Mouse (Mus musculus) intestine, embryonic 14.5 days (tissue): ENCODE measurements at regions not wholly inside any gene's neighbourhood (a gene's known extent, or its start where the extent isn't known, plus 50 kb on each side); places are given as distances from the start of the nearest gene placed in this dataset.
A peak's percentile ranks its signal among the peaks of the same experiment; 100 is the strongest.

ENCODE experiments used
- ATAC-seq: fragments of 200-750 bp; cut with Nextera tagmentation; replicated peaks from 2 replicates; pipeline ENCODE4 v1.8.0; 2017; ENCODE audit warnings: low read depth, moderate number of reproducible peaks, moderate TSS enrichment, moderate library complexity; ENCODE audit not compliant: low FRiP score, low TSS enrichment
- DNase-seq: peaks from one replicate; pipeline ENCODE4 v3.0.0-alpha.2; 2018; ENCODE audit warnings: low spot score
- H3K27ac ChIP-seq: fragments of 300-500 bp; sonication (generic); 2 replicates; pipeline ENCODE4 v1.5.1; 2014; ENCODE audit warnings: low read depth, mild to moderate bottlenecking, control low read depth
- H3K27me3 ChIP-seq: fragments of 300-500 bp; sonication (generic); replicated peaks from 2 replicates; pipeline ENCODE4 v1.6.1; 2014; ENCODE audit warnings: low read length, control low read depth; ENCODE audit not compliant: control insufficient read depth, insufficient read depth
- H3K36me3 ChIP-seq: fragments of 300-500 bp; sonication (generic); 2 replicates; pipeline ENCODE4 v1.6.1; 2014; ENCODE audit warnings: low read length, control low read depth; ENCODE audit not compliant: control insufficient read depth, insufficient read depth
- H3K4me1 ChIP-seq: fragments of 300-500 bp; sonication (generic); replicated peaks from 2 replicates; pipeline ENCODE4 v1.6.1; 2014; ENCODE audit warnings: low read length, control low read depth, mixed read lengths; ENCODE audit not compliant: control insufficient read depth, insufficient read depth
- H3K4me2 ChIP-seq: fragments of 300-500 bp; sonication (generic); 2 replicates; pipeline ENCODE4 v1.6.1; 2014; ENCODE audit warnings: low read length
- H3K4me3 ChIP-seq: fragments of 300-500 bp; sonication (generic); 2 replicates; pipeline ENCODE4 v1.5.1; 2014; ENCODE audit warnings: low read depth, low read length, control low read depth, mixed read lengths
- H3K9ac ChIP-seq: fragments of 300-500 bp; sonication (generic); 2 replicates; pipeline ENCODE4 v1.6.1; 2014; ENCODE audit warnings: mild to moderate bottlenecking, low read length
- H3K9me3 ChIP-seq: fragments of 300-500 bp; sonication (generic); 2 replicates; pipeline ENCODE4 v1.6.1; 2016; ENCODE audit warnings: low read length, control low read depth; ENCODE audit not compliant: control insufficient read depth
- WGBS: fragments of 180-500 bp; shearing (Covaris S2); extraction: QIAGEN DNeasy Blood & Tissue Kit; methylation state at CpG from one replicate; pipeline ENCODE4 v1.1.7; 2014; 5-methylcytosine and 5-hydroxymethylcytosine counted together

DNA sequence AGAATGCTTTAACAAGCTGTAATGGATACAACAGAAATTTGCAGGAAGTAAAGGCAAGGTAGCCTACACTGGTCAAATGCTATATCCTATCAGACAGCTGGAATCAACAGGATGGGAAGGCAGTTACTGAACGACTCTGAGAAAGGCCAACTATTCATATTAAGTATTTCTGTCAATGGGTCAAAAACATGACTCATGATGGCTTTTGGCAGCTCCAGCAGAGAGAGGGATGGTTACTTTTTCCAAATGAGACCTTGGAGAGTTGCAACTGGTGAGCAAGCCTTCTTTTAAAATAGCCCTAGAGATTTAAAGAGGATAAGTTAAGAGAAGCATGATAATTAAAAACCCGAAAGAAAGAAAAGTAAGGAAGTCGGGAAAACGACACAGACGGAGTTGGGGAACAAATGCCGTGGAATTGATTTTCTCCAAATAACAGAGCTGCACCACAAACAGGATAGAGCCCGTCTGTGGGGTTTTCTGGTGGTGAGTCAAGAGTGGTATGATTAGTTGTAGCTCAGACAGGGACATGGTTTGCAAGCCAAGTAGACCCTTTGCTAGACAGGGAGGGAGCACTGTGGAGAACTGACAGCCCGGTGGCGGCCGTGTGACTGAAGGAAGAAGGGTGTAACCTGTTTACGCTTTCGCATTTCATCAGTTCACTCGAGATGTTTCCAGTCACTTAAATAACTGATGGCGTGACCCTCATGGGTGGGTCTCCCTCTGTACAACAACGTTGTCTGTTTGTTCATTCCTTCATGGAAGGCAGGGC is 3638.1 kb upstream of the Gm7489 start:
- no peak for DNase-seq
- Histone ChIP-seq H3K4me1 (no peaks in the 10 kb centered on the region), H3K27ac (no peak overlapping the region), H3K4me3 (no peak overlapping the region), H3K4me2 (no peak overlapping the region), H3K36me3 (no peaks in the 10 kb centered on the region), H3K27me3 (no peaks in the 10 kb centered on the region), H3K9me3 (no peaks in the 10 kb centered on the region), H3K9ac (no peak overlapping the region)
- WGBS, result 85% methylated on average over 15 of the region's 15 CpGs
- no peak for ATAC-seq

DNA sequence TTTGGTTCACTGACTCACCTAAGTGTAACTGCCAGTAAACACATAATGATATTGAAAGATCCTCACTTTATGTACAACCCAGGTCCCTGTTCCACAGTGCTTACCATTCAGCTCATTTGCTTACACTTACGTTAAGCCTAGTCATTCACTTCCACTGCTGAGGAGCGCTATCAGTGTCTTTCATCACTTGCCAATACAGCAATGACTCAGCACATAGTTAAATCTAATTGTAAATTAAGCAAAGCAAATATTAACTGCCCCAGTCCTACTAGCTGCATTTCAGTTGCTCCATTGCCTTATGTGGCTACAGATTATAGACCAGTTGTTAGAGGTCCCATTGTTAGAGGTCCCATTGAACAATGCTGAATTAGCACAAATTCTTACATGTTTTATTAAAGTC is 3624.6 kb upstream of the Gm7489 start:
- no peaks in the 10 kb centered on the region for H3K36me3 ChIP-seq
- H3K9me3 ChIP-seq, result no peaks in the 10 kb centered on the region
- H3K9ac ChIP-seq, result no peak overlapping the region
- no peaks in the 10 kb centered on the region for H3K27me3 ChIP-seq
- H3K4me2 ChIP-seq, result no peak overlapping the region
- no peak overlapping the region for H3K4me3 ChIP-seq
- H3K27ac ChIP-seq, result no peak overlapping the region
- ATAC-seq (no peak), DNase-seq (no peak)
- 82% methylated on average over 2 of the region's 2 CpGs for WGBS
- no peaks in the 10 kb centered on the region for H3K4me1 ChIP-seq

DNA sequence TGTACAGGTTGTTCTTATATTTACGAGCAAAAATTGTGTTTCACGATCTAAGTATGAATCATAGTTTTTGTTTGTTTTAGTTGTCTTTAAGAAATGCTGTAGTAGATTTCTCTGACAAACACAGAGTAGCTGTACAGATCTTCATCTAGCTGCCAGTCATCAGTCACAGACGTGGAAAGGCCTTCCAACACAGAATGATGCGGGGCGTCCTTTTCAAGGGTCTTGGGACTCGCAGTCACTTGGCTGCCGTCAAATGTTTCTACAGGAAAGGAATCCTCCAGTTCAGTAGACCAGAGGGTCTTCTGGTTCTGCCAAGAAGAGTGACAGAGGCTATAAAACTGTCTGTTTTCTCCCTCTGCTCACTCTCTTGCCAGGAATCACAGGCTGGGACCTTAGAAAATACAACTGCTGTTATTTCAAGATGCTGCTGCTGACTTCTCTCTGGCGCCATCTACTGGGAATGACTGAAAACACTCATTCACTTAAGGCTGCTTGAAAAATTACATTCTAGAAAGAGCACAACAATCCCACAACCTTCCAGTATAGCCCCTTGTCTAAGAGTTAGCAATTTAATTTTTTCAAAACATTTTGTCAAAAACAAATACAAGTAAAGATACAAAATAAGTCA is 3623.3 kb upstream of the Gm7489 start:
- no peaks in the 10 kb centered on the region for H3K36me3 ChIP-seq
- H3K4me2 ChIP-seq, result no peak overlapping the region
- no peaks in the 10 kb centered on the region for H3K4me1 ChIP-seq
- DNase-seq (peak; percentile 72), ATAC-seq (no peak)
- H3K4me3 ChIP-seq, result no peak overlapping the region
- H3K27me3 ChIP-seq, result no peaks in the 10 kb centered on the region
- 65% methylated on average over 8 of the region's 8 CpGs for WGBS
- H3K9ac ChIP-seq, result no peak overlapping the region
- no peaks in the 10 kb centered on the region for H3K9me3 ChIP-seq
- H3K27ac ChIP-seq, result no peak overlapping the region

DNA sequence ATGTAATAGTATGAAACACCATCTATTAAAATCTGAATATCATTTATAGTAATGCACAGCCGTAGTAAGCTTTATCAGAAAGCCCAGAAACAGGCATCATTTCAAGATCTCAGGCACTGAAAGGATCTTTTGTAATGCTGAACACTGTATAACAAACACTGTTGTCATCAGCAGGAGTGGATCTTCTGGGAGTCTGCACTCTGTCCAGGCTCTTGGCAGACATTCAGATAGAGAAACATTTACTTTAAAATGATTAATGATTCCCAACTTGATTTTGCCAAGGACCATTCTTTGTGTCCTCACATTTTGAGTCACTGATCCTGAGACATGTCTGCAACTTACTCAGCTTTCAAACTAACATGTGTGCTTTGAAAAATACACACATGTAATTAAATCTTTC is 3617.2 kb upstream of the Gm7489 start:
- ATAC-seq, result no peak
- DNase-seq, result no peak
- 0 out of 2 replicates have a peak overlapping the region, but pooled peaks have one; percentile 29 for H3K27ac ChIP-seq
- H3K4me1 ChIP-seq, result peaks cover 6% of the 10 kb centered on the region; the same call in 1 of the 2 replicates
- no peaks in the 10 kb centered on the region for H3K27me3 ChIP-seq
- 18% methylated on average over 1 of the region's 1 CpGs for WGBS
- H3K9me3 ChIP-seq, result no peaks in the 10 kb centered on the region
- H3K9ac ChIP-seq, result no peak overlapping the region
- H3K4me2 ChIP-seq, result no peak overlapping the region
- H3K4me3 ChIP-seq, result no peak overlapping the region
- H3K36me3 ChIP-seq, result no peaks in the 10 kb centered on the region

DNA sequence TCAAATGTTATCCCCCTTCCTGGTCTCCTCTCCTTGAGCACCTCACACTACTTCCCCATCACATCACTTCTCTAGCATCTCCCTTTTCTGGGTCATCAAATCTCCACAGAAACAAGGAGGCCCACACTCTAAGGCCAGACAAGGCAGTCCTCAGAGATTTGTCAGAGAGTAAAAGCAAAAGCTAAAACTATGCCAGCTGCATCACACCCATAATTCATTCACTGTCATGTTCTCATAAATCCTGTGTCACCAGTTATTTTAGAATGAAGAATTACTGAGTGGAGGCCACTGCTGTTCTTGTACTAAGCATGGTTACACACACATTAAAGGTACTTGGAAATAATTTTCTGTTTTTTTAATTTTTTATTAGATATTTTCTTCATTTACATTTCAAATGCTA is 3613.1 kb upstream of the Gm7489 start:
- H3K4me1 ChIP-seq, result peaks cover 6% of the 10 kb centered on the region; the same call in 1 of the 2 replicates
- H3K4me2 ChIP-seq, result no peak overlapping the region
- H3K36me3 ChIP-seq, result no peaks in the 10 kb centered on the region
- DNase-seq (no peak), ATAC-seq (no peak)
- no peak overlapping the region for H3K4me3 ChIP-seq
- no peak overlapping the region for H3K9ac ChIP-seq
- H3K27ac ChIP-seq, result no peak overlapping the region
- H3K9me3 ChIP-seq, result no peaks in the 10 kb centered on the region
- no peaks in the 10 kb centered on the region for H3K27me3 ChIP-seq

- Histone ChIP-seq H3K4me3 (no peak overlapping the region), H3K9me3 (no peaks in the 10 kb centered on the region), H3K9ac (no peak overlapping the region), H3K4me2 (no peak overlapping the region), H3K27me3 (no peaks in the 10 kb centered on the region), H3K4me1 (no peaks in the 10 kb centered on the region), H3K27ac (no peak overlapping the region), H3K36me3 (no peaks in the 10 kb centered on the region)
- 88% methylated on average over 2 of the region's 2 CpGs for WGBS
- DNase-seq, result no peak
- ATAC-seq, result no peak
These were observed 3602.1 kb upstream of the Gm7489 start for GRCm38 (mm10) chr15:50282576-50282975.

GRCm38 (mm10) chr15:50283491-50283890 is 3601.2 kb upstream of the Gm7489 start:
- 65% methylated on average over 2 of the region's 2 CpGs for WGBS
- no peaks in the 10 kb centered on the region for H3K9me3 ChIP-seq
- no peak for ATAC-seq

GRCm38 (mm10) chr15:50301831-50302230 is 3582.9 kb upstream of the Gm7489 start:
- Histone ChIP-seq H3K4me3 (no peak overlapping the region), H3K4me2 (no peak overlapping the region), H3K27ac (no peak overlapping the region), H3K27me3 (no peaks in the 10 kb centered on the region), H3K9me3 (no peaks in the 10 kb centered on the region), H3K9ac (no peak overlapping the region), H3K4me1 (no peaks in the 10 kb centered on the region), H3K36me3 (no peaks in the 10 kb centered on the region)
- DNase-seq, result no peak
- no peak for ATAC-seq
- 87% methylated on average over 3 of the region's 3 CpGs for WGBS

More at GRCm38 (mm10) chr15:50283491-50283890, 3601.2 kb upstream of the Gm7489 start:
- H3K27ac ChIP-seq, result no peak overlapping the region
- H3K4me2 ChIP-seq, result no peak overlapping the region
- H3K4me3 ChIP-seq, result no peak overlapping the region
- no peaks in the 10 kb centered on the region for H3K36me3 ChIP-seq
- H3K27me3 ChIP-seq, result no peaks in the 10 kb centered on the region
- no peak for DNase-seq
- H3K9ac ChIP-seq, result no peak overlapping the region
- no peaks in the 10 kb centered on the region for H3K4me1 ChIP-seq

DNA sequence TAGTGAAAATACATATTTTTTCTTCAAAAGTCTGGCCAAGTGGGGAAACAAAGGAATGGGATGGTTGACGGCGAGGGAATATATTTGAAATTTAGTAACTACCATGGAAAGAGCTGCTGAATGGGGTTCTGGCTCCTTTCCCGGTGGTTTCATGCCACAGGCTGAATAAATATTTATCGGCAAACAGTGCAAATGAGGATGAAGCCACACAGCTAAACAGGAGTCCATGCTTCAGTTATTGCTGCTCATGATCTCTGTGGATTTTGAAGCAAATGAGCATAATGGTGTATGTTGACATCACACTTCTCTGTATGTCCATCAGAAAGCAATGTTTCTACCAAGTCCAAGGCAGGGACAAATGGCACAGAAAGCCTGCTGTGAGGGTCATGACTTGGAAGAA is 3580.6 kb upstream of the Gm7489 start:
- H3K4me3 ChIP-seq, result no peak overlapping the region
- H3K4me2 ChIP-seq, result no peak overlapping the region
- no peaks in the 10 kb centered on the region for H3K4me1 ChIP-seq
- WGBS, result 72% methylated on average over 4 of the region's 4 CpGs
- DNase-seq (no peak), ATAC-seq (no peak)
- no peaks in the 10 kb centered on the region for H3K36me3 ChIP-seq
- H3K27me3 ChIP-seq, result no peaks in the 10 kb centered on the region
- H3K27ac ChIP-seq, result no peak overlapping the region
- H3K9me3 ChIP-seq, result no peaks in the 10 kb centered on the region
- no peak overlapping the region for H3K9ac ChIP-seq
